14 mouse cellular contexts compared by ENCODE assay signal in the genomic region with DNA sequence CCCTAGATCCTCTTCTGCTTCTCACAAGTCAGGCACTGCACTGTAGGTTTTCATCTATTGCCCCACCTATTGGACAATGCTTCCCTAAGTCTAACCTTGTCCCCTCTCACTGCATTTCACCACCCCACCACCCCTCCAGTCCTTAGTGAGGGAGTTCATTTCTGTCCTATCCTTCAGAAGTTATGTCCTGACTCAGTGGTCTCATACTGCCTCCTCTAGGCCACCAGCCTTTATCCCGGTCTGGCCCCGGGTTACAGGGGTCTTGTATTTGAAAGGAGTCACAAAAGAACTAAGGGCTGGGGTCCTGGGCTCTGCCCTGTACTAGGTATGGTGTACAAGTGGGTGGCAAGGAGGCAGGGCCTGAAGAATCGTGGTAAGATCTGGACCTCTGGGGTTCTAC. TPM values are rescaled to one million over a fixed set of nuclear protein-coding genes. Genes with fewer than 3 reads are reported as not detected.
DNase-seq lines count a peak whose midpoint lies in the region; ATAC-seq and TF ChIP-seq lines count a peak whose summit lies in the region.
"Had no signal": no experiment of that assay in that cellular context is flagged by ENCODE, and none has a peak within 500 bp of the region (broad histone marks: within the 10 kb centered on the region; RNA-seq: fewer than 3 reads in every experiment).

No protein-coding gene starts in this region.

- no peak for DNase-seq in left cerebral cortex, adult 2 months (ENCODE audit: extremely low spot score in 1 of 2, low spot score in 2 of 2)
- no peak for DNase-seq in left cerebral cortex, adult 18-20 months (ENCODE audit: low spot score in 2 of 2)
- DNase-seq in gastrocnemius, adult 2 months, result no peak
- no peak for DNase-seq in adrenal gland, adult 18-20 months (ENCODE audit: low spot score in 2 of 2)
- no peak for DNase-seq in lung, postnatal 0 days (ENCODE audit: low spot score)
- DNase-seq: gastrocnemius, postnatal 25 days; heart, postnatal 36 days; spleen, adult 18-20 months had no signal

- peak overlapping the region; percentile 86 for H3K4me3 ChIP-seq in left cerebral cortex, adult 2 months
- no peak overlapping the region for H3K4me3 ChIP-seq in embryonic facial prominence, embryonic 13.5 days
- H3K4me3 ChIP-seq in hindbrain, embryonic 15.5 days, result no peak overlapping the region
- H3K4me3 ChIP-seq in gastrocnemius, adult 2 months, result no peak overlapping the region
- H3K4me3 ChIP-seq in lung, postnatal 0 days (ENCODE audit: low read depth, low read length), result no peak overlapping the region
- H3K4me3 ChIP-seq: megakaryocyte, embryonic 14.5 days; neural tube, embryonic 12.5 days had no signal

- H3K27ac ChIP-seq in left cerebral cortex, adult 2 months, result peak overlapping the region; percentile 97
- no peak overlapping the region for H3K27ac ChIP-seq in embryonic facial prominence, embryonic 13.5 days
- H3K27ac ChIP-seq in hindbrain, embryonic 15.5 days (replicated peaks), result peak overlapping the region; percentile 61; the same call in 1 of the 2 replicates
- H3K27ac ChIP-seq in gastrocnemius, adult 2 months, result no peak overlapping the region
- H3K27ac ChIP-seq in lung, postnatal 0 days (ENCODE audit: low read length), result no peak overlapping the region
- H3K27ac ChIP-seq: neural tube, embryonic 12.5 days had no signal

- no peak for ATAC-seq in embryonic facial prominence, embryonic 13.5 days (ENCODE audit: insufficient number of reproducible peaks, insufficient read depth, low FRiP score, low TSS enrichment, low read depth)
- no peak for ATAC-seq in hindbrain, embryonic 15.5 days (ENCODE audit: low FRiP score, low read depth)
- ATAC-seq in lung, postnatal 0 days, result no peak

- H3K9me3 ChIP-seq in embryonic facial prominence, embryonic 13.5 days, result no peaks in the 10 kb centered on the region
- no peaks in the 10 kb centered on the region for H3K9me3 ChIP-seq in hindbrain, embryonic 15.5 days
- H3K9me3 ChIP-seq in lung, postnatal 0 days (ENCODE audit: low read length), result no peaks in the 10 kb centered on the region
- H3K9me3 ChIP-seq: neural tube, embryonic 12.5 days had no signal

- peaks cover 91% of the 10 kb centered on the region for H3K27me3 ChIP-seq in embryonic facial prominence, embryonic 13.5 days
- H3K27me3 ChIP-seq in hindbrain, embryonic 15.5 days, result no peaks in the 10 kb centered on the region
- peaks cover 18% of the 10 kb centered on the region for H3K27me3 ChIP-seq in lung, postnatal 0 days (replicated peaks; ENCODE audit: insufficient read depth, low read length)

- intact Hi-C loops in left cerebral cortex, adult 2 months (cut with DNase I), result loop anchor here (2.0 kb wide), 1 partner anchor 35 kb away; no protein-coding TSS in a partner anchor
- intact Hi-C loops in gastrocnemius, adult 2 months (cut with DNase I), result no loop called here

- TF ChIP-seq CTCF in left cerebral cortex, adult 2 months (IDR thresholded peaks at IDR 0.05), result no peak
- TF ChIP-seq CTCF in gastrocnemius, adult 2 months (IDR thresholded peaks at IDR 0.05), result no peak
- TF ChIP-seq CTCF in lung, postnatal 0 days (IDR thresholded peaks at IDR 0.05), result no peak

- 61% methylated on average over 3 of the region's 3 CpGs for WGBS in embryonic facial prominence, embryonic 13.5 days
- WGBS in hindbrain, embryonic 15.5 days, result 34% methylated on average over 3 of the region's 3 CpGs
- 58% methylated on average over 3 of the region's 3 CpGs for WGBS in lung, postnatal 0 days

- TF ChIP-seq EP300 in lung, postnatal 0 days (IDR thresholded peaks at IDR 0.05), result no peak

- no peaks in the 10 kb centered on the region for H3K36me3 ChIP-seq in embryonic facial prominence, embryonic 13.5 days
- no peaks in the 10 kb centered on the region for H3K36me3 ChIP-seq in hindbrain, embryonic 15.5 days
- H3K36me3 ChIP-seq in lung, postnatal 0 days (ENCODE audit: insufficient read depth, low read length), result no peaks in the 10 kb centered on the region
- H3K36me3 ChIP-seq: neural tube, embryonic 12.5 days had no signal

- H3K4me2 ChIP-seq in embryonic facial prominence, embryonic 13.5 days, result no peak overlapping the region
- peak overlapping the region; percentile 90; the same call in 1 of the 2 replicates for H3K4me2 ChIP-seq in hindbrain, embryonic 15.5 days
- H3K4me2 ChIP-seq in lung, postnatal 0 days (replicated peaks; ENCODE audit: low read depth, low read length), result no peak overlapping the region
- H3K4me2 ChIP-seq: heart, embryonic 11.5 days; liver, embryonic 11.5 days; neural tube, embryonic 12.5 days had no signal

- H3K4me1 ChIP-seq in embryonic facial prominence, embryonic 13.5 days, result peaks cover 70% of the 10 kb centered on the region
- peaks cover 92% of the 10 kb centered on the region for H3K4me1 ChIP-seq in hindbrain, embryonic 15.5 days (replicated peaks)
- no peaks in the 10 kb centered on the region for H3K4me1 ChIP-seq in lung, postnatal 0 days (ENCODE audit: insufficient read depth, low read depth, low read length)

- peak overlapping the region; percentile 2; the same call in 1 of the 2 replicates for H3K9ac ChIP-seq in embryonic facial prominence, embryonic 13.5 days
- no peak overlapping the region for H3K9ac ChIP-seq in hindbrain, embryonic 15.5 days
- H3K9ac ChIP-seq in lung, postnatal 0 days (replicated peaks; ENCODE audit: low read depth), result no peak overlapping the region
- H3K9ac ChIP-seq: neural tube, embryonic 12.5 days had no signal

RNA-seq across cellular contexts. Expression of gene Srcin1, which starts 6.2 kb away (rescaled TPM):
- 100 to 1,000 TPM; 308 to 318 TPM for total RNA-seq in left cerebral cortex, adult 2 months (2021)
- 100 to 1,000 TPM; 246 to 287 TPM for total RNA-seq in left cerebral cortex, adult 18-20 months (2021)
- polyA plus RNA-seq in embryonic facial prominence, embryonic 13.5 days (2015; fragmentation: Nextera tagmentation; extraction: Ambion mirVana), result 0.76 and 1.2 TPM in 2 replicates
- 11.9 TPM in 2 replicates for polyA plus RNA-seq in hindbrain, embryonic 15.5 days (2015; fragmentation: Nextera tagmentation; extraction: Ambion mirVana)
- total RNA-seq in gastrocnemius, adult 2 months (2021), result 1 to 10 TPM in 1 of 2 experiments, under 1 TPM in 1; 0.61 to 1.2 TPM
- total RNA-seq in adrenal gland, adult 18-20 months (2021), result 10 to 100 TPM; 11.4 to 12.3 TPM
- 0.36 and 0.45 TPM in 2 replicates for polyA plus RNA-seq in lung, postnatal 0 days (2015; fragmentation: Nextera tagmentation; extraction: Ambion mirVana)

RNA-seq across cellular contexts. Expression of gene Epop, which starts 59.7 kb away (rescaled TPM):
- total RNA-seq in left cerebral cortex, adult 2 months (2021), result 100 to 1,000 TPM in 1 of 2 experiments, 10 to 100 TPM in 1; 99.9 to 107 TPM
- total RNA-seq in left cerebral cortex, adult 18-20 months (2021), result 100 to 1,000 TPM; 103 to 109 TPM
- polyA plus RNA-seq in embryonic facial prominence, embryonic 13.5 days (2015; fragmentation: Nextera tagmentation; extraction: Ambion mirVana), result 4.3 and 7.2 TPM in 2 replicates
- 2.6 and 3.0 TPM in 2 replicates for polyA plus RNA-seq in hindbrain, embryonic 15.5 days (2015; fragmentation: Nextera tagmentation; extraction: Ambion mirVana)
- total RNA-seq in gastrocnemius, adult 2 months (2021), result 1 to 10 TPM in 1 of 2 experiments, under 1 TPM in 1; 0.98 to 1.5 TPM
- total RNA-seq in adrenal gland, adult 18-20 months (2021), result 1 to 10 TPM; 5.5 to 8.2 TPM
- polyA plus RNA-seq in lung, postnatal 0 days (2015; fragmentation: Nextera tagmentation; extraction: Ambion mirVana), result 3.5 and 4.1 TPM in 2 replicates

Comparison
In these comparisons a context has a peak if more than half of its experiments do, and no peak if none do; other contexts are left out.
1. H3K27ac ChIP-seq: peak in left cerebral cortex, adult 2 months (single experiment) and hindbrain, embryonic 15.5 days (single experiment); none in embryonic facial prominence, embryonic 13.5 days (single experiment), gastrocnemius, adult 2 months (single experiment) and lung, postnatal 0 days (single experiment).
2. RNA of gene Srcin1, which starts 6.2 kb away (total RNA-seq): 308 to 318 TPM in left cerebral cortex, adult 2 months and 246 to 287 TPM in left cerebral cortex, adult 18-20 months; 11.4 to 12.3 TPM in adrenal gland, adult 18-20 months and 0.61 to 1.2 TPM in gastrocnemius, adult 2 months; every median in the first group is over 10 times any median in the second.
3. RNA of gene Epop, which starts 59.7 kb away (total RNA-seq): 103 to 109 TPM in left cerebral cortex, adult 18-20 months and 99.9 to 107 TPM in left cerebral cortex, adult 2 months; 5.5 to 8.2 TPM in adrenal gland, adult 18-20 months and 0.98 to 1.5 TPM in gastrocnemius, adult 2 months; every median in the first group is over 10 times any median in the second.